Mouse (Mus musculus) embryonic facial prominence, embryonic 11.5 days (tissue): Measurements from ENCODE around the gene Nudt4. TPM values are rescaled to one million over a fixed set of nuclear protein-coding genes. Genes with fewer than 3 reads are reported as not detected.
A peak's percentile ranks its signal among the peaks of the same experiment; 100 is the strongest.

Experiments used
- ATAC-seq: fragments of 200-750 bp; cut with Nextera tagmentation; replicated peaks from 2 replicates; pipeline ENCODE4 v1.8.0; 2017; ENCODE audit warnings: low read depth; ENCODE audit not compliant: insufficient number of reproducible peaks, low FRiP score, low TSS enrichment
- DNase-seq: peaks from one replicate; pipeline ENCODE4 v3.0.0-alpha.2; 2015; ENCODE audit warnings: low spot score
- H3K27ac ChIP-seq: fragments of 300-500 bp; sonication (generic); replicated peaks from 2 replicates; pipeline ENCODE4 v1.5.1; 2014; ENCODE audit warnings: mild to moderate bottlenecking, low read depth, low read length, control low read depth
- H3K27me3 ChIP-seq: fragments of 300-500 bp; sonication (generic); 2 replicates; pipeline ENCODE4 v1.6.1; 2014; ENCODE audit warnings: mild to moderate bottlenecking, low read length, moderate library complexity, mixed read lengths; ENCODE audit not compliant: control insufficient read depth, insufficient read depth
- H3K36me3 ChIP-seq: fragments of 300-500 bp; sonication (generic); replicated peaks from 2 replicates; pipeline ENCODE4 v1.6.1; 2014; ENCODE audit warnings: low read depth, mild to moderate bottlenecking, low read length, moderate library complexity, mixed read lengths; ENCODE audit not compliant: control insufficient read depth, insufficient read depth
- H3K4me1 ChIP-seq: fragments of 300-500 bp; sonication (generic); 2 replicates; pipeline ENCODE4 v1.6.1; 2014; ENCODE audit warnings: low read length, mixed read lengths; ENCODE audit not compliant: control insufficient read depth, insufficient read depth
- H3K4me2 ChIP-seq: fragments of 300-500 bp; sonication (generic); 2 replicates; pipeline ENCODE4 v1.6.1; 2014; ENCODE audit warnings: low read depth, mild to moderate bottlenecking, control low read depth, low read length, moderate library complexity
- H3K4me3 ChIP-seq: fragments of 300-500 bp; sonication (generic); 2 replicates; pipeline ENCODE4 v1.5.1; 2014; ENCODE audit warnings: low read depth, low read length, control low read depth
- H3K9ac ChIP-seq: fragments of 300-500 bp; sonication (generic); replicated peaks from 2 replicates; pipeline ENCODE4 v1.6.1; 2014; ENCODE audit warnings: mild to moderate bottlenecking, control low read depth, low read length
- H3K9me3 ChIP-seq: fragments of 300-500 bp; sonication (generic); replicated peaks from 2 replicates; pipeline ENCODE4 v1.6.1; 2016; ENCODE audit warnings: mild to moderate bottlenecking, low read length, inconsistent platforms, mixed read lengths; ENCODE audit not compliant: control insufficient read depth
- WGBS: fragments of 180-500 bp; shearing (Covaris S2); extraction: QIAGEN DNeasy Blood & Tissue Kit; methylation state at CpG from one replicate; pipeline ENCODE4 v1.1.7; 2014; 5-methylcytosine and 5-hydroxymethylcytosine counted together
- polyA plus RNA-seq: library from polyadenylated mRNA; unstranded; fragments of >200 nt; fragmentation: Nextera tagmentation; extraction: Ambion mirVana; gene quantifications from 2 replicates; pipeline ENCODE4 v1.2.1, GENCODE M21; 2014

Gene Nudt4
- polyA plus RNA-seq = 132 and 142 TPM in 2 replicates

DNA sequence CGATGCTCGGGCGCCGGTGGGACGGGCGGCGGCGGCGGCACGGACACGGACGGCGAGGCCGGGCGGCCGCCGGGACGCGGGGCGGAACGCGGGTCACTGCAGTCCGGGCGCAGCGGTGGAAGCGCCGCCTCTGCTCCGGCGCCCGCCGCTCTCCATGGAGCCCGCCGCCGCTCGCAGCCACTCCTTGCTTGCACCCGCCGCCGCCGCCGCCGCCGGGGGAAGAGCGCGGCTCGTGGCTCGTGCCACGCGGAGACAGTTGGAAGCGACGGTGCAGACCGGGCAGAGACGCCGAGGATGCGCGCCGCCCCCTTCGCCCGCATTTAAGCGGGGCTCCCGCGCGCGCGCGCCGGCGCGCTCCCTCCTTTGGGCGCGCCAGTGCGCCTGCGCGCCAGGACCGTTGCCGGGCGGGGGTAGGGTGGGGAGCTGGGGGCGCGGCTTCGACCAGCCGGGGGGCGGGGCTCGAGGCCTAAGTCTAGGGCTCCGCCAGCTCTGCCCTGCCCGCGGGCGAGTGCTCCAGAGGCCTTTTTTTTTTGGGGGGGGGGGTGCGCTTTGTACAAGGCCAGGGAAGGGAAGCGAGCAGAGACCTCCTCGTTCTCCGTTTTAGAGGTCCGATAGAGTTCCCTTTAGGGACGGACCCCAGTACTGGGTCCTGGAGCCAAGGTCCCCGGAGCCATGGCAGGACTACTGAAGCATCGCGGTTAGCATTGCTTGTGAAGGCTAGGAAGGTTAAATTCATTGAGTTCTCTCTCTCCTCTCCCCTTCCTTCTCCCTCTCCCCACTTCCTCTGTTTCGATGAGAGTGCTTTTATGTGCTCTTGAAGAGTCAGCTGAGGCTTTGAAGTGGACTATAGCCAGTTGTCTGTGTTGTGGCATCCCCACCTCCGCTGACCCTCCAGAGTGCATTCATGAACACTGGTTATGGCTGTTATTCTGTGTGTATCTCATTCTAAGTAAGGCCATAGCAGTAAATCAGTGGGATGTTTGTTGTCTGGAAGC is at the start of gene Nudt4:
TSS of gene Nudt4 (minus strand) at position 296 of the 995 bp plus-strand sequence.
- ATAC-seq = peak; percentile 89
- peaks cover 4% of the 10 kb centered on the region; the same call in 1 of the 2 replicates for H3K4me1 ChIP-seq
- no peaks in the 10 kb centered on the region for H3K36me3 ChIP-seq
- peak within 1 kb of the TSS; percentile 88 for H3K27ac ChIP-seq
- H3K9me3 ChIP-seq = no peaks in the 10 kb centered on the region
- H3K27me3 ChIP-seq = no peaks in the 10 kb centered on the region
- H3K4me2 ChIP-seq = peak within 1 kb of the TSS; percentile 71
- H3K9ac ChIP-seq = peak within 1 kb of the TSS; percentile 96
- peak; percentile 96 for DNase-seq
- 2% methylated on average over 70 of the region's 97 CpGs for WGBS
- H3K4me3 ChIP-seq = peak within 1 kb of the TSS; percentile 98

DNA sequence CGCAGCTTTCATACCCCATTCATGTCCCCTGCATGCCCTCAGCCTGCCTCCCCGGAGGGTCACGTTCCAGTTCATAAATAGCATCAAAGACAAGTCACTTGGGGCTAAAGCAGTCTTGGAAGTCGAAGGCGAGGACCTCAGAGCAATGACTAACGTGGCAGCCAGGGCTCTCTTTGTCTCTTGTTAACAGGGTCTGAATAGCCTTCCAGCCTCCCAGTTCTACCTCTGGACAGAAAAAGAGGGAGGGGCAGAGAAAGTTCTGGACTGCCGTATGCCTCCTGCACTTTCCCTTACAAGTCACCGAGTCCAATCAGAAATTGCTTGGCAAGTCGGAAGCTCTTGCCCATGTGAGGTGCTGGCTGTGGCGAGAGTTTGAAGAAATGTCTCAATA is 47.4 kb upstream of the Nudt4 start:
- H3K4me2 ChIP-seq = no peak overlapping the region
- no peaks in the 10 kb centered on the region for H3K9me3 ChIP-seq
- no peak overlapping the region for H3K4me3 ChIP-seq
- no peaks in the 10 kb centered on the region for H3K36me3 ChIP-seq
- DNase-seq = no peak
- WGBS = 29% methylated on average over 10 of the region's 10 CpGs
- H3K27ac ChIP-seq = no peak overlapping the region
- no peak for ATAC-seq
- no peak overlapping the region for H3K9ac ChIP-seq
- no peaks in the 10 kb centered on the region for H3K27me3 ChIP-seq
- peaks cover 3% of the 10 kb centered on the region; the same call in 1 of the 2 replicates for H3K4me1 ChIP-seq

DNA sequence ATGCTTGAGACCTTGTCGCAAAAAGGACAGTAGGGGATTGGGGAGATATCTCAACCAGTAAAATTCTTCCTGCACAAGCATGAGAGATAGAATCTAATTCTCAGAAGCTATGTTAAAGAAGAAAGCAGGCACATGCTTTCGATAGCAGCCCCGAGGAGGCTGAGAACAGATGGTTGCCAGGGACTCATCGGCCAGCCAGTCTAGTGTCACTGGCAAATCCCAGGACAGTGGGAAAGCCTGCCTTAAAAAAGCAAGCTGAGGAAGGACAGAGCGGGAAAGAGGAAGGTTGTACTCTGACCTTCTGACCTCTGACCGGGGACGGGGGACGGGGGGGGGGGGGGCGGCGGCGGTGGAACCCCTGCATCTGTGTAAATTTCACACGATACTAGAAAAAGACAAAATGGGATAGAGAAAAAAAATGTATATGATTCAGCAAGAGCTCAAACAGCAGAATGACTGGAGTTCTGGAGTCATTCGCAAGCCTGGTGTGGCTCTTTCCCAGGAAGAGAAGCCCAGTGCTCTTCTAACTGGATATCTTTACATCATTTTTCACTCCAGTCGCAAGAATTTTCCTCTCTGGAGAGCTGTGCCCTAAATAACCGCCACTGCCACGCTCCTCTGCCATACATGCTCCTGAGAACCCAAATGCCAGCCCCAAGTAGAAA is 46.9 kb upstream of the Nudt4 start:
- H3K4me3 ChIP-seq = no peak overlapping the region
- no peak overlapping the region for H3K27ac ChIP-seq
- no peaks in the 10 kb centered on the region for H3K9me3 ChIP-seq
- H3K36me3 ChIP-seq = no peaks in the 10 kb centered on the region
- H3K27me3 ChIP-seq = no peaks in the 10 kb centered on the region
- DNase-seq (no peak), ATAC-seq (no peak)
- no peak overlapping the region for H3K9ac ChIP-seq
- peaks cover 3% of the 10 kb centered on the region; the same call in 1 of the 2 replicates for H3K4me1 ChIP-seq
- H3K4me2 ChIP-seq = no peak overlapping the region
- 33% methylated on average over 14 of the region's 16 CpGs for WGBS

DNA sequence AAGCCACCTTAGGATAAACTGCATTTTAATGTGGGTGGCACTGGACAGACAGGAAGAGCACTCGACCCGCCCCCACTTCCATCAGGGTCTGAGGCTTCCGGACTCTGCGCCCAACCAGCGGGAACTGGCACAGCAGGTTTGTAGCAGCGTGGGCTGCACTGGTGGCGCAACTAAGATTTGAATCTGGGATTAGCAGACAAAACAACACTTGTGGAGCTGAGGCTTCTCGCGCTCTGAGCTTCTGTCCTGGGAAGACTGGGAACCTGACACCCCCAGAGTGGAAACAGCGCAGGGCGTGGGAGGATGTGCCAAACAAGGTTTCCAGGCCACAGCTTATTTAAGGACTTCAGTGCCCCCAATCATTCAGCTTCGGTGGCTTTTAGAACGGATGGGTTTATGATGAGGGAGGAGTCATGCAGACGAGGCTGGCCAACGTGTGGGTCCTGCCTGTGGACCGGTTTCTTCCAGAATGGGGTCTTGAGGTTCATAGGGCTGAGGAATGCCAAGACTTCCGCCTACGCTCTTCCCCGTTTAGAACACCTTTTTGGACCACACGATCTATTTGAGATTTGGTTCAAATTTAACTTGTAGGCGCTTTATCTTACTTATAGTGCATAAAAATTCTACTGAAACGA is 41.1 kb upstream of the Nudt4 start:
- Histone ChIP-seq H3K4me2 (no peak overlapping the region), H3K4me1 (no peaks in the 10 kb centered on the region), H3K27ac (no peak overlapping the region), H3K36me3 (no peaks in the 10 kb centered on the region), H3K27me3 (no peaks in the 10 kb centered on the region), H3K9ac (no peak overlapping the region), H3K9me3 (no peaks in the 10 kb centered on the region), H3K4me3 (no peak overlapping the region)
- 60% methylated on average over 22 of the region's 22 CpGs for WGBS
- no peak for DNase-seq
- no peak; the same call in 1 of the 2 replicates for ATAC-seq

DNA sequence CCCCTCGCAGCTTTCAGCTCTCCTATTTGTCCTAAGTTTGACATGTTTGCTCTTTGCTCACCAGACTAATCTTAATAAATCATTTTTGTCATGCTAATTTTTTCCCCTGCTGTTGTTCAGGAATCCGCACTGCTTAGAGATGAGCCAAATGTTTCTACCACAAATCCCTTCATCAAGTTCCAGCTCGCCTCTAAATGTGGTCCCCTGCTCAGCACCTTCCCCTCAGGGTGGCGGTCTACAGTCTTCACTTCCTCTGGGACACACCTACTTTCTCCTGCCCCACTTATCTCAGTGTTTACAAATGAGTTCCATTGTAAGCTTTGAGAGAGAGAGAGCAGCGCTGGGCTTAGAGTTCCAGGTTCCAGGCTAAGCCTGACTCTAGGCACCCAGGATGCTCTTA is 36.6 kb upstream of the Nudt4 start:
- no peaks in the 10 kb centered on the region for H3K36me3 ChIP-seq
- WGBS = 58% methylated on average over 5 of the region's 5 CpGs
- no peak overlapping the region for H3K4me3 ChIP-seq
- H3K27me3 ChIP-seq = no peaks in the 10 kb centered on the region
- no peaks in the 10 kb centered on the region for H3K4me1 ChIP-seq
- DNase-seq = no peak
- no peaks in the 10 kb centered on the region for H3K9me3 ChIP-seq
- H3K9ac ChIP-seq = no peak overlapping the region
- H3K27ac ChIP-seq = no peak overlapping the region
- no peak overlapping the region for H3K4me2 ChIP-seq
- no peak for ATAC-seq

DNA sequence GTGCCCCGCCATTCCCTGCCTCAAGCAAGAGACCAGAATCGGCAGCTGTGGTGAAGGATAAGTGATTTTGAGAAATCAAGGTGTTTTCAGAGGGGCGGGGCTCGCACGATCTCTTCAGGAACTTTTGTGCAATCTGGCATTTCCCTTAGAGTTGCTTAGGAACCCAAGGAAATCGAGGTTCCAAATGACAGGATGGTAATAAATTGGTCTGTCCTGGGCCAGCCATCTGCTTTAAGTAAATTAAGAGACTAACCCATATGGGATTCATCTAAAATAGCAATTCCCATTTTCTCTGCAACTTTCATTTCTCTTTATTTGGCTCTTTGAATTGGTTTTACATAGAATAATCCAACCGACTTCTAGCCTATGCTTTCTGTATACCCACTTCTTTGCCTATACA is 35.8 kb upstream of the Nudt4 start:
- H3K36me3 ChIP-seq = no peaks in the 10 kb centered on the region
- H3K27me3 ChIP-seq = no peaks in the 10 kb centered on the region
- H3K27ac ChIP-seq = no peak overlapping the region
- no peak overlapping the region for H3K9ac ChIP-seq
- no peaks in the 10 kb centered on the region for H3K9me3 ChIP-seq
- ATAC-seq = no peak
- no peak overlapping the region for H3K4me3 ChIP-seq
- no peak for DNase-seq
- no peaks in the 10 kb centered on the region for H3K4me1 ChIP-seq
- H3K4me2 ChIP-seq = no peak overlapping the region
- 85% methylated on average over 7 of the region's 7 CpGs for WGBS

DNA sequence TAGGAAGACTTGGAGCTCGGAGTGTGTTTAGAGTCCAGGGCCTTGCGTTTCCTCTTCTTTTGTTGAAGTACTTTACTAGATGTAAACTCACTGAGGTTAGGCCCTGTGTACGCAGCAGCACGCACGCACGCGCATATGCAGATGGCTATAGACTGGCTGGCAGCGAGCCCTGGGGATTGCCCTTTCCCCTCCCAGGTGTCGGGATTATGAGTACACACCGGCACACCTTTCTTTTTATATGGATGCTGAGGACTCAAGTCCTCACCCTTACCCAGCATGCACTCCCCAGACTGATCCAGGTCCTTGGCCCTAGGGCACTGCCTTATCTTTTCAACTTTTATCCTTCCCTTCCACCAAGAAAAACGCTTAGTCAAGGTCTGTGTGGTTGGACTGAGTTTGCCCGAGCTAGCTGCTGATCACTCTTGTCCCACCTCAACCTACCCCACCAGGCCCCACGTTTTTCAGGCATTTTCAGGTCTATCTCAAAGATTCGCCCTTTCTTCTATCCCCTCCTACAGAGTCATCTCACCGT is 34.2 kb upstream of the Nudt4 start:
- DNase-seq (no peak), ATAC-seq (no peak)
- Histone ChIP-seq H3K9me3 (no peaks in the 10 kb centered on the region), H3K27ac (no peak overlapping the region), H3K36me3 (no peaks in the 10 kb centered on the region), H3K4me2 (no peak overlapping the region), H3K27me3 (no peaks in the 10 kb centered on the region), H3K4me3 (no peak overlapping the region), H3K4me1 (no peaks in the 10 kb centered on the region), H3K9ac (no peak overlapping the region)
- 70% methylated on average over 15 of the region's 15 CpGs for WGBS
